Mouse (Mus musculus) kidney, adult 2 months (tissue): ENCODE results near the gene Tfcp2. TPM values are rescaled to one million over a fixed set of nuclear protein-coding genes. Genes with fewer than 3 reads are reported as not detected.
"Not testable (repeated sequence)": the region's sequence is repeated elsewhere in the genome, so short reads cannot be mapped to it uniquely, and the experiment has no call there.

Source experiments
- DNase-seq: peaks from one replicate; pipeline ENCODE4 v3.0.0; 2021
- H3K27ac ChIP-seq: fragments of 200-500 bp; 2 replicates; pipeline ENCODE4 v1.5.1; 2012; ENCODE audit warnings: low read depth, low read length, control low read depth, inconsistent platforms; ENCODE audit not compliant: insufficient read depth
- H3K27me3 ChIP-seq: fragments of 200-500 bp; replicated peaks from 2 replicates; pipeline ENCODE4 v1.6.1; 2012; ENCODE audit warnings: mild to moderate bottlenecking, moderate library complexity, low read length, inconsistent platforms; ENCODE audit not compliant: control insufficient read depth, insufficient read depth
- H3K36me3 ChIP-seq: fragments of 200-500 bp; 2 replicates; pipeline ENCODE4 v1.6.1; 2012; ENCODE audit warnings: mild to moderate bottlenecking, moderate library complexity, low read length, inconsistent platforms; ENCODE audit not compliant: control insufficient read depth, insufficient read depth
- H3K4me1 ChIP-seq: fragments of 200-500 bp; 2 replicates; pipeline ENCODE4 v1.6.1; 2011; ENCODE audit warnings: low read length; ENCODE audit not compliant: control insufficient read depth, insufficient read depth
- H3K4me3 ChIP-seq: fragments of 200-500 bp; 2 replicates; pipeline ENCODE4 v1.5.1; 2011; ENCODE audit warnings: mild to moderate bottlenecking, low read depth, low read length, control low read depth; ENCODE audit not compliant: insufficient read depth
- CTCF ChIP-seq: fragments of 200-500 bp; conservative IDR thresholded peaks from 2 replicates; pipeline ENCODE4 v1.5.1; 2011; ENCODE audit warnings: low read depth, mild to moderate bottlenecking, control low read depth, low read length, moderate library complexity, mixed read lengths; ENCODE audit not compliant: insufficient read depth, insufficient read length
- POLR2A ChIP-seq: fragments of 200-500 bp; IDR thresholded peaks from one replicate; pipeline ENCODE4 v1.6.1; 2011; ENCODE audit warnings: low read depth, low read length, control low read depth
- whole genome bisulfite sequencing: fragments of 180-500 bp; shearing (Covaris S2); methylation state at CpG from one replicate; pipeline ENCODE4 v1.1.7; 2018; 5-methylcytosine and 5-hydroxymethylcytosine counted together
- polyA plus RNA-seq: library from polyadenylated mRNA; depleted of rRNA; stranded (reverse); fragments of >200 nt; gene quantifications from 2 replicates; pipeline ENCODE4 v1.2.3, GENCODE M21; 2012

The Tfcp2 gene
- polyA plus RNA-seq, 1 experiment, result 20.6 TPM

DNA sequence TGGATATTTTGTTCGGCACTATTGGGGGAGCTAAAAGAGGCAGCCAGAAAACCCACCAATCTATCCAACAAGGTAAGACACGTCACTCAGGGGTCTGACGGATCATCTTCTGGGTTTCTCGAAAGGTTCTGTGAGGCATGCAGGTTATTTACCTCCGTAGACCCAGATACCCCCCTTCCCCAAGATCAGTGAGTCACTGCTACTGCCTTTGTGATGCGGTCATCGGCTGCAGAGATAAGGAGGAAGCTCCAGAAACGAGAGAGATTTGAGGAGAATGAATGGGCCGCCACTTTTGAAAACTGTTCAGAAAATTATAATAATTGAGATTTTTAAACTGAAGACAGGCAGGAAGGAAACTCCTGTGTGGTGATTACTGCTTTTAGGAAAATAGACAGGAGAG is 4.6 kb upstream of the Tfcp2 start:
- no peak overlapping the region for H3K4me3 ChIP-seq
- no peak overlapping the region for H3K27ac ChIP-seq
- no peaks in the 10 kb centered on the region for H3K27me3 ChIP-seq
- WGBS, result 87% methylated on average over 9 of the region's 9 CpGs
- DNase-seq, result no peak
- no peaks in the 10 kb centered on the region for H3K36me3 ChIP-seq
- TF ChIP-seq POLR2A, result no peak
- TF ChIP-seq CTCF, result no peak
- H3K4me1 ChIP-seq, result no peaks in the 10 kb centered on the region

DNA sequence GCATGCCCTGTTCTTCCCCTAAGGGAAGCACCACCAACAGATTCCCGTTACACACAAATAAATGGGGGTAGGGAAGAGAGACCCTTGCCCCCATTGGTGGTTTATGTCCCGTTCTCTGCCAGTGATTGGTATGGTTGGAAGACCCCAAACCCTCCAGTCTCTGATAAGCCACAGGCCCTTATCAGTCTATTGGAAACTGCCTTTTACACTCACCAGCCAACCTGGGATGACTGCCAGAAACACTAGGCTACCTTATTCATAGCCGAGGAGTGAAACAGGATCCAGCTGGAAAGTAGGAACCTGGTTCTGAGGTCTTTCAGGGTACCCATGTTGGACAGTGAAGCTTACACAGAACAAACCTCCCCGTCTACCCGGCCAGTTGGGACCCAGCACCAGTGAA is 4.2 kb upstream of the Tfcp2 start:
- Histone ChIP-seq H3K4me1 (no peaks in the 10 kb centered on the region), H3K27ac (no peak overlapping the region), H3K4me3 (no peak overlapping the region), H3K27me3 (no peaks in the 10 kb centered on the region), H3K36me3 (no peaks in the 10 kb centered on the region)
- 77% methylated on average over 5 of the region's 5 CpGs for WGBS
- peak; percentile 49 for DNase-seq
- no peak for TF ChIP-seq POLR2A
- TF ChIP-seq CTCF, result no peak

DNA sequence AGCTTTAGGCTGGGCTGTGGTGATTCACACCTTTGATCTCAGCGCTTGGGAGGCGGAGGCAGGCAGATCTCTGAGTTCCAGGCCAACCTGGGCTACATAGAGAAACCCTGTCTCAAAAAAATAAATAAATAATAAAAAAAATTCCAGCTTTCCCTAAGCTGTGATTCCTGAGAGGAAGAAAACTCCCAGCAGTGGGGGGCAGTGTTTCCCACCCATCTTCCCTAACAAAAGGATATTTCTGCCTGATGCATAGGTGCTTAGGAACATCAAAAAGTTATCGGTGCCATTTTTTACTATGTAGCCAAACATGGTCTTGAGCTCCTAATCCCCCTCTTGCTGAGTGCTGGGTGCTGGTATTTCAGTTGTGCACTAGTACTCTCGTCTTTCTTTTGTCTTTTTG is 1.5 kb downstream of the Tfcp2 start:
- peak overlapping the region; percentile 72; the same call in 1 of the 2 replicates for H3K4me3 ChIP-seq
- H3K27ac ChIP-seq, result no peak overlapping the region
- DNase-seq, result peak; percentile 36
- no peaks in the 10 kb centered on the region for H3K36me3 ChIP-seq
- H3K4me1 ChIP-seq, result peaks cover 7% of the 10 kb centered on the region; the same call in 1 of the 2 replicates
- H3K27me3 ChIP-seq, result no peaks in the 10 kb centered on the region
- no peak for TF ChIP-seq CTCF
- no peak for TF ChIP-seq POLR2A
- WGBS, result 73% methylated on average over 4 of the region's 4 CpGs

DNA sequence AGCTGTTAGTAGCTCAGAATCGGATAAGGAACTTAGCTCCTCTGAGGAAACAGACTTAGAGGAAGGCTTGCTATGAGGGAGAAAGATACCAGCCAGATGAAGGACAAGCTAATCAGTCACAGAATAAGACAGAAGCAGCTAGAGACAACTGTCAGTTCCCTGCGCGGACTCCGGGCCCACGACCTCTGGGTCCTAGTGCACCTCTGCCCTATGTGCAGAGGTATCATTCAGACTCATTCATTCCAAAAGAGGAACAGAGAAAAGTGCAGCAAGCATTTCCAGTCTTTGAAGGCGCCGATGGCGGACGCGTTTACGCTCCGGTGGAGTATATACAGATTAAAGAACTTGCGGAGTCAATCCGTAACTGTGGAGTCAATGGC is 8.2 kb downstream of the Tfcp2 start:
- 92% methylated on average over 14 of the region's 14 CpGs for WGBS
- H3K27ac ChIP-seq, H3K36me3 ChIP-seq, H3K4me3 ChIP-seq, H3K4me1 ChIP-seq, DNase-seq, H3K27me3 ChIP-seq: not testable (repeated sequence)

DNA sequence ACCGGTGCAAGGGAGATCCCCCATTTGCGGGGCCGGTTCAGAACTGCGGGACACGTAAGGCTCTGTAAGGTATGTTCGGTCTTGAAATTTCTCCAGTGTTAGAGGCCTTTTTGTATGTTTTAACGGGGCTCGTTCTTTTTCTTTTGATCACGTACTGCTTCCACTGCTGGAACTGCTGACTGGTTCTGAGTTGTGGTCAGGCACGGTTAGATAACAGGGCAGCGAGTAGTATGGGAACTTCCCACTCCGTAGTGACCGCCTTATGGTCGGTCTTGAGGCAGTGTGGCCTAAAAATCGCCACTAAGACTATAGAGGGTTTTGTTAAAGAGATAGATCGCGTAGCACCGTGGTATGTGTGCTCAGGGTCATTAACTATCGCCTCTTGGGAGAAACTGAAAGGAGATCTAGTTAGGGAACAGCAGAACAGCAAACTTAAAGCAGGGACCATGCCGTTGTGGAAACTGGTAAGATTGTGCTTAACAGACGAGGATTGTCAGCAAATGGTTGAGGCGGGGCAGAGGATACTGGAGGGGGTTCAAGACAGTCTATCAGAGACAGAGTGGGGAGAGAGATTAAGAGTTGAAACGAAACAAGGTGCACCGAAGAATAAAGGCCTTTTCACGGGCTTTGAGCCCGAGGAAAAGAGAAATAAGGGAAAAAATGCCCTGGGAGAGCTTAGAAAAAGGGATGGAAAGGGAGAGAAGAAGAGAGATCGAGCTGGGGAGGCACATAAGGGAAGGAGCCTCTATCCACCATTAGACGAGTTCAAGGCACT is 8.7 kb downstream of the Tfcp2 start:
- WGBS, result 96% methylated on average over 28 of the region's 28 CpGs
- not testable (repeated sequence) for DNase-seq

DNA sequence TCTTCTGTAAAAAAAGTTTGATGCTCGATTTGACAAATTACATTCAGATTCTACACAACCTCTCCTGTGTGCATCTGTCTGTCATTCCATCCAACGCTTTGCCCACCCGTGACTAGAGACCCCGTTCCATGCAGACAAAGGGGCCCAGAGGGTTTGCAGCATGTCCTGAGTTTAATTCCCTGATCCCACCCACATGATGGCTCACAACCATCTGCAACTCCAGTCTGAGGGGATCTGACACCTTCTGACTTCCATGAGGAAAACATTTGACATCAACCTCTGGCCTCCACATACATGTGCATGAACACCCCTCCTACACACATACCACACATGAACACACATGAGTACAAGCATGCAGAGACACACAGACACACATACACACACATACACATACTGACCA is 10.4 kb downstream of the Tfcp2 start:
- Histone ChIP-seq H3K27me3 (no peaks in the 10 kb centered on the region), H3K27ac (peak overlapping the region; percentile 56; the same call in 1 of the 2 replicates), H3K4me3 (no peak overlapping the region), H3K36me3 (no peaks in the 10 kb centered on the region; the same call in 1 of the 2 replicates), H3K4me1 (peaks cover 8% of the 10 kb centered on the region; the same call in 1 of the 2 replicates)
- 87% methylated on average over 4 of the region's 4 CpGs for WGBS
- DNase-seq, result no peak
- no peak for TF ChIP-seq POLR2A
- no peak for TF ChIP-seq CTCF

More for the DNA sequence above, 8.7 kb downstream of the Tfcp2 start:
- not testable (repeated sequence) for H3K27ac ChIP-seq, H3K4me1 ChIP-seq, H3K36me3 ChIP-seq, H3K4me3 ChIP-seq, H3K27me3 ChIP-seq

DNA sequence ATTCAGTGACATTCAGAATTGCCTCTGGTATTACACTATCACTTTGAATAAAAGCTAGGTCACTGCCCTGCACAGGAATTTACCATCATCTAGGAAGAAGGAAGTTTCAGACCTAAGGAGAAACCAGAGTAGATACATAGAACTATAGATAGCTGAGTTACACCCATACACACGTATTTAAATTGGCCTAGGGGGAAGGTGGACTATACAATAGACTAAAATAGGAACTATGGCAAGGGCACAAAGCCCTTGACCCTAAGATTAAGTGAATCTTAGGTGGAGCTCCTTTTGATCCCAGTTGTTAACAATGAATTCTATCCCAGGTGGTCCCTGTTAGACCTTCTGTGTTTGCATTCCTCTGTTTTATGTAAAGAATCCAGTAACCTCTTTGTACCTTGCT is 10.8 kb downstream of the Tfcp2 start:
- H3K27ac ChIP-seq, H3K4me1 ChIP-seq, H3K36me3 ChIP-seq, H3K4me3 ChIP-seq, H3K27me3 ChIP-seq, DNase-seq: not testable (repeated sequence)
- WGBS, result 60% methylated on average over 1 of the region's 1 CpGs

DNA sequence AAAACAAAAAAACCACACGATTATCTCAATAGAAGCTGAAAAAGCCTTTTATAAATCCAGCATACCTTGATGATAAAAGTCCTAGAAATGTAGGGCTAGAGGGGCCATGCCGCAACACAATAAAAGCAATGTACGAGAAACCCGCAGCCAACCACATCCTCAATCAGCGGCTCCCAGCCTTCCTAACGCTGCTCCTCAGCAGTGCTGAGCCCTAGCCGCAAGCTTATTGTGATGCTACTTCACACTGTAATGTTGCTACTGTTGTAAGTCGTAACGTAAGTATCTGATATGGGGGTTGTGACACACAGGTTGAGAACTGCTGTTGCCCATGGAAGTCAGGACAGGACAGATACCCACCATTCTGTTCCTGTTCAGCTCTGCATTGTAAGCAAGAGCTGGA is 12.4 kb downstream of the Tfcp2 start:
- 93% methylated on average over 9 of the region's 9 CpGs for WGBS
- peaks cover 8% of the 10 kb centered on the region; the same call in 1 of the 2 replicates for H3K4me1 ChIP-seq
- H3K36me3 ChIP-seq, result no peaks in the 10 kb centered on the region; the same call in 1 of the 2 replicates
- DNase-seq, result no peak
- H3K4me3 ChIP-seq, result no peak overlapping the region
- H3K27ac ChIP-seq, result no peak overlapping the region
- TF ChIP-seq POLR2A, result no peak
- no peak for TF ChIP-seq CTCF
- no peaks in the 10 kb centered on the region for H3K27me3 ChIP-seq
